ENCODE assay signal across 28 mouse cellular contexts in genomic region chr12:76687498-76688200, GRCm38 (mm10). TPM values are rescaled to one million over a fixed set of nuclear protein-coding genes. Genes with fewer than 3 reads are reported as not detected.
A peak's percentile ranks its signal among the peaks of the same experiment; 100 is the strongest.
DNase-seq lines count a peak whose midpoint lies in the region; ATAC-seq and TF ChIP-seq lines count a peak whose summit lies in the region.
"Had no signal": no experiment of that assay in that cellular context is flagged by ENCODE, and none has a peak within 500 bp of the region (broad histone marks: within the 10 kb centered on the region; RNA-seq: fewer than 3 reads in every experiment).

No protein-coding gene starts in this region.

- WGBS in liver, embryonic 13.5 days (ENCODE audit: insufficient replicate concordance), result 81% methylated on average over 10 of the region's 10 CpGs

- no peaks in the 10 kb centered on the region for H3K27me3 ChIP-seq in liver, embryonic 13.5 days
- H3K27me3 ChIP-seq: embryonic facial prominence, embryonic 13.5 days; forebrain, embryonic 13.5 days; heart, embryonic 15.5 days had no signal

- H3K4me1 ChIP-seq in liver, embryonic 13.5 days (replicated peaks), result peaks cover 93% of the 10 kb centered on the region
- H3K4me1 ChIP-seq: embryonic facial prominence, embryonic 13.5 days; forebrain, embryonic 13.5 days had no signal

- no peak overlapping the region for H3K4me3 ChIP-seq in gastrocnemius, adult 2 months
- H3K4me3 ChIP-seq in liver, embryonic 13.5 days (replicated peaks), result no peak overlapping the region
- H3K4me3 ChIP-seq: embryonic facial prominence, embryonic 10.5 days; embryonic facial prominence, embryonic 13.5 days; erythroblast, embryonic 14.5 days; forebrain, embryonic 13.5 days; heart, embryonic 12.5 days; heart, embryonic 15.5 days had no signal

- H3K27ac ChIP-seq in gastrocnemius, adult 2 months, result peak overlapping the region; percentile 40; the same call in 1 of the 2 replicates
- H3K27ac ChIP-seq in liver, embryonic 13.5 days, result peak overlapping the region; percentile 35; the same call in 1 of the 2 replicates
- H3K27ac ChIP-seq: embryonic facial prominence, embryonic 10.5 days; embryonic facial prominence, embryonic 13.5 days; forebrain, embryonic 13.5 days; heart, embryonic 15.5 days; hindbrain, embryonic 14.5 days had no signal

- intact Hi-C loops in gastrocnemius, adult 2 months (cut with DNase I), result no loop called here

- H3K9ac ChIP-seq in liver, embryonic 13.5 days, result peak overlapping the region; percentile 16; the same call in 1 of the 2 replicates
- H3K9ac ChIP-seq: embryonic facial prominence, embryonic 13.5 days; forebrain, embryonic 13.5 days; heart, embryonic 12.5 days; heart, embryonic 15.5 days; hindbrain, embryonic 14.5 days had no signal

- TF ChIP-seq CTCF in gastrocnemius, adult 2 months (IDR thresholded peaks at IDR 0.05), result no peak

- ATAC-seq in cerebellum, adult (ENCODE audit: insufficient number of reproducible peaks, low FRiP score, low TSS enrichment), result no peak
- ATAC-seq in liver, embryonic 13.5 days (ENCODE audit: low read depth), result no peak
- ATAC-seq: activated CD4-positive, CD25-positive, alpha-beta regulatory T cell, adult 4 months; forebrain, embryonic 13.5 days; forebrain, embryonic 16.5 days; intestine, postnatal 0 days had no signal

- no peak overlapping the region for H3K4me2 ChIP-seq in liver, embryonic 13.5 days
- H3K4me2 ChIP-seq: embryonic facial prominence, embryonic 13.5 days; forebrain, embryonic 13.5 days; heart, embryonic 12.5 days; heart, embryonic 15.5 days; hindbrain, embryonic 14.5 days had no signal

- DNase-seq in cerebellum, adult 18-20 months, result peak; percentile 52 to 54
- DNase-seq in cerebellum, postnatal 14 days, result no peak
- peak; percentile 44 to 59 for DNase-seq in cerebellum, postnatal 25 days
- no peak for DNase-seq in gastrocnemius, adult 2 months
- no peak for DNase-seq in gastrocnemius, adult 8-10 months (ENCODE audit: low spot score in 2 of 2)
- no peak for DNase-seq in liver, embryonic 13.5 days
- no peak for DNase-seq in liver
- DNase-seq: adrenal gland, adult 8-10 months; adrenal gland, postnatal 25 days; cerebellum, adult 11 months; cerebellum, postnatal 10 days; embryo, embryonic 11 days; gastrocnemius, postnatal 25 days; heart, adult 18-20 months; heart, postnatal 10 days; heart, postnatal 36 days; kidney, adult 2 months had no signal

- no peaks in the 10 kb centered on the region for H3K9me3 ChIP-seq in liver, embryonic 13.5 days (replicated peaks)
- H3K9me3 ChIP-seq: embryonic facial prominence, embryonic 10.5 days; embryonic facial prominence, embryonic 13.5 days; forebrain, embryonic 13.5 days; heart, embryonic 12.5 days; heart, embryonic 15.5 days had no signal

- H3K36me3 ChIP-seq in liver, embryonic 13.5 days, result peaks cover 60% of the 10 kb centered on the region
- H3K36me3 ChIP-seq: embryonic facial prominence, embryonic 10.5 days; embryonic facial prominence, embryonic 13.5 days; heart, embryonic 12.5 days; heart, embryonic 15.5 days had no signal

RNA-seq across cellular contexts. Expression of gene Sptb, which starts 22.7 kb away (rescaled TPM):
- total RNA-seq in gastrocnemius, adult 2 months (2021), result 100 to 1,000 TPM; 141 to 172 TPM
- total RNA-seq in gastrocnemius, adult 8-10 months (2022), result 100 to 1,000 TPM; 167 to 183 (median 176) TPM
- 39.7 and 53.3 TPM in 2 replicates for polyA plus RNA-seq in liver, embryonic 13.5 days (2015; fragmentation: Nextera tagmentation; extraction: Ambion mirVana)

Comparison
In these comparisons a context has a peak if more than half of its experiments do, and no peak if none do; other contexts are left out.
1. DNase-seq: peak in cerebellum, adult 18-20 months (2 of 2) and cerebellum, postnatal 25 days (2 of 2); none in cerebellum, postnatal 14 days (0 of 2), gastrocnemius, adult 2 months (single experiment), gastrocnemius, adult 8-10 months (0 of 2), liver, embryonic 13.5 days (single experiment) and liver (single experiment).